Mouse (Mus musculus) heart, adult 2 months (tissue): Measurements from ENCODE around the gene Lactb. TPM values are rescaled to one million over a fixed set of nuclear protein-coding genes. Genes with fewer than 3 reads are reported as not detected.

Source experiments
- DNase-seq, 2 experiments: peaks; one replicate each; pipeline ENCODE4 v3.0.0; 2021
- H3K27ac ChIP-seq: fragments of 200-600 bp; 2 replicates; pipeline ENCODE4 v1.8.1; 2022
- H3K27me3 ChIP-seq: fragments of 200-500 bp; 2 replicates; pipeline ENCODE4 v1.6.1; 2012; ENCODE audit warnings: mild to moderate bottlenecking, low read length, inconsistent platforms, mixed read lengths; ENCODE audit not compliant: control insufficient read depth, insufficient read depth
- H3K36me3 ChIP-seq: fragments of 200-500 bp; 2 replicates; pipeline ENCODE4 v1.6.1; 2012; ENCODE audit warnings: low read length, inconsistent platforms; ENCODE audit not compliant: control insufficient read depth, insufficient read depth
- H3K4me1 ChIP-seq: fragments of 200-500 bp; 2 replicates; pipeline ENCODE4 v1.6.1; 2011; ENCODE audit warnings: low read length; ENCODE audit not compliant: control insufficient read depth, insufficient read depth
- H3K4me3 ChIP-seq: fragments of 200-600 bp; 2 replicates; pipeline ENCODE4 v1.8.1; 2022
- H3K79me2 ChIP-seq: fragments of 200-500 bp; replicated peaks from 2 replicates; pipeline ENCODE4 v1.6.1; 2012; ENCODE audit warnings: mild to moderate bottlenecking, inconsistent platforms, low read length, moderate library complexity, mixed read lengths; ENCODE audit not compliant: control insufficient read depth, insufficient read depth
- H3K9ac ChIP-seq: fragments of 200-500 bp; 2 replicates; pipeline ENCODE4 v1.6.1; 2012; ENCODE audit warnings: low read depth, mild to moderate bottlenecking, control low read depth, inconsistent platforms, low read length, mixed read lengths
- CTCF ChIP-seq: fragments of 200-600 bp; IDR thresholded peaks from 2 replicates; pipeline ENCODE4 v1.8.1; 2022; ENCODE audit warnings: antibody characterized with exemption, mild to moderate bottlenecking, moderate library complexity
- EP300 ChIP-seq: fragments of 200-500 bp; IDR thresholded peaks from 2 replicates; pipeline ENCODE4 v1.6.1; 2011; ENCODE audit warnings: low read depth, low read length, control low read depth; ENCODE audit not compliant: insufficient read depth
- POLR2A ChIP-seq: fragments of 200-500 bp; IDR thresholded peaks from 2 replicates; pipeline ENCODE4 v1.6.1; 2011; ENCODE audit warnings: mild to moderate bottlenecking, low read depth, low read length, control low read depth; ENCODE audit not compliant: insufficient read depth
- WGBS: fragments of 180-500 bp; shearing (Covaris S2); methylation state at CpG from one replicate; pipeline ENCODE4 v1.1.7; 2018; 5-methylcytosine and 5-hydroxymethylcytosine counted together
- intact Hi-C: fragments of 180-260 bp; cut with DNase I; formaldehyde crosslinking; loops from one replicate; pipeline ENCODE4 v1.15.1; 2025
- long read RNA-seq: library from polyadenylated mRNA; stranded (forward); transcript quantifications from one replicate; pipeline ENCODE4 v2.0.0, GENCODE M21; 2021
- polyA plus RNA-seq: library from polyadenylated mRNA; depleted of rRNA; stranded (reverse); fragments of >200 nt; gene quantifications from 2 replicates; pipeline ENCODE4 v1.2.3, GENCODE M21; 2012; rRNA removed
- total RNA-seq, 2 experiments: library from RNA; stranded (reverse); gene quantifications; 2 replicates each; pipeline ENCODE4 v1.2.3; 2021

Lactb gene
- 10 to 100 TPM; 20.4 to 20.6 TPM for total RNA-seq
- polyA plus RNA-seq = 6.8 and 10.8 TPM in 2 replicates
- long read RNA-seq, transcript Lactb-201 (6 exons, 2,031 nt) = major isoform, 25 of 28 reads
- long read RNA-seq, partial matches to known transcripts = 1 of 28 reads
- long read RNA-seq, other reads (novel, unspliced or antisense) = 1 of 28 reads

- intact Hi-C loops = loop anchor here (2.0 kb wide), 2 partner anchors 28 to 68 kb away; partner anchors contain the start of gene Rps27l
- H3K4me3 ChIP-seq = peak within 1 kb of the TSS; percentile 92
- H3K27ac ChIP-seq = peak within 1 kb of the TSS; percentile 84
- no peaks in the 10 kb centered on the region for H3K36me3 ChIP-seq
- no peaks in the 10 kb centered on the region for H3K4me1 ChIP-seq
- WGBS = under 1% methylated on average over 32 of the region's 32 CpGs
- DNase-seq = peak; percentile 95 to 96
- no peaks in the 10 kb centered on the region for H3K27me3 ChIP-seq
- TF ChIP-seq POLR2A (peak; percentile 28; the same call in 1 of the 2 replicates), CTCF (no peak)
- H3K9ac ChIP-seq = peak within 1 kb of the TSS; percentile 86
- no peaks in the 10 kb centered on the region for H3K79me2 ChIP-seq
Measured at GRCm38 (mm10) chr9:66975239-66975645, at the start of gene Lactb. Gene Lactb, minus strand, starts transcription at chr9:66975484.

- H3K4me1 ChIP-seq = peaks cover 3% of the 10 kb centered on the region; the same call in 1 of the 2 replicates
- H3K27ac ChIP-seq = no peak overlapping the region
- no peak overlapping the region for H3K4me3 ChIP-seq
- no peaks in the 10 kb centered on the region for H3K79me2 ChIP-seq
- intact Hi-C loops = no loop called here
- H3K36me3 ChIP-seq = peaks cover 5% of the 10 kb centered on the region; the same call in 1 of the 2 replicates
- TF ChIP-seq POLR2A (no peak), EP300 (no peak), CTCF (no peak)
- no peak for DNase-seq
- no peak overlapping the region for H3K9ac ChIP-seq
- 87% methylated on average over 9 of the region's 9 CpGs for WGBS
- H3K27me3 ChIP-seq = no peaks in the 10 kb centered on the region
Measured at GRCm38 (mm10) chr9:67023371-67023770, 48.1 kb upstream of the Lactb start.

GRCm38 (mm10) chr9:67020063-67020462 is 44.8 kb upstream of the Lactb start:
- Histone ChIP-seq H3K9ac (no peak overlapping the region), H3K27ac (peak overlapping the region; percentile 29; the same call in 1 of the 2 replicates), H3K4me1 (peaks cover 3% of the 10 kb centered on the region; the same call in 1 of the 2 replicates), H3K4me3 (no peak overlapping the region), H3K27me3 (no peaks in the 10 kb centered on the region), H3K79me2 (no peaks in the 10 kb centered on the region), H3K36me3 (no peaks in the 10 kb centered on the region)
- intact Hi-C loops = no loop called here
- DNase-seq = peak in 1 of 2 experiments; percentile 56
- 15% methylated on average over 2 of the region's 2 CpGs for WGBS
- no peak for TF ChIP-seq POLR2A
- 0 out of 2 replicates have a peak, but pooled peaks have one; percentile 30 for TF ChIP-seq EP300
- no peak for TF ChIP-seq CTCF

- H3K36me3 ChIP-seq = no peaks in the 10 kb centered on the region
- no peak overlapping the region for H3K27ac ChIP-seq
- H3K4me1 ChIP-seq = peaks cover 2% of the 10 kb centered on the region
- TF ChIP-seq CTCF = no peak
- no peak for TF ChIP-seq POLR2A
- TF ChIP-seq EP300 = no peak
- DNase-seq = no peak
- no peak overlapping the region for H3K4me3 ChIP-seq
- H3K9ac ChIP-seq = no peak overlapping the region
- intact Hi-C loops = no loop called here
- H3K79me2 ChIP-seq = no peaks in the 10 kb centered on the region
- no peaks in the 10 kb centered on the region for H3K27me3 ChIP-seq
- WGBS = 20% methylated on average over 2 of the region's 2 CpGs
Measured at GRCm38 (mm10) chr9:67013501-67013900, 38.2 kb upstream of the Lactb start.

GRCm38 (mm10) chr9:67012470-67012869 is 37.2 kb upstream of the Lactb start:
- peaks cover 2% of the 10 kb centered on the region for H3K4me1 ChIP-seq
- H3K79me2 ChIP-seq = no peaks in the 10 kb centered on the region
- H3K9ac ChIP-seq = no peak overlapping the region
- DNase-seq = peak; percentile 69 to 80
- H3K36me3 ChIP-seq = no peaks in the 10 kb centered on the region
- intact Hi-C loops = no loop called here
- H3K27me3 ChIP-seq = no peaks in the 10 kb centered on the region
- H3K4me3 ChIP-seq = no peak overlapping the region
- no peak for TF ChIP-seq POLR2A
- no peak for TF ChIP-seq EP300
- no peak for TF ChIP-seq CTCF
- no peak overlapping the region for H3K27ac ChIP-seq
- WGBS = 28% methylated on average over 3 of the region's 3 CpGs

GRCm38 (mm10) chr9:67011483-67011882 is 36.2 kb upstream of the Lactb start:
- Histone ChIP-seq H3K36me3 (no peaks in the 10 kb centered on the region), H3K27ac (no peak overlapping the region), H3K27me3 (no peaks in the 10 kb centered on the region), H3K79me2 (no peaks in the 10 kb centered on the region), H3K4me1 (peaks cover 2% of the 10 kb centered on the region), H3K9ac (no peak overlapping the region), H3K4me3 (no peak overlapping the region)
- no peak for DNase-seq
- intact Hi-C loops = no loop called here
- WGBS = 56% methylated on average over 9 of the region's 9 CpGs
- TF ChIP-seq POLR2A (no peak), EP300 (no peak), CTCF (no peak)

- H3K27me3 ChIP-seq = no peaks in the 10 kb centered on the region
- DNase-seq = no peak
- no peak overlapping the region for H3K27ac ChIP-seq
- 55% methylated on average over 11 of the region's 11 CpGs for WGBS
- H3K36me3 ChIP-seq = no peaks in the 10 kb centered on the region
- no peak overlapping the region for H3K4me3 ChIP-seq
- TF ChIP-seq POLR2A (no peak), EP300 (no peak), CTCF (no peak)
- peaks cover 2% of the 10 kb centered on the region for H3K4me1 ChIP-seq
- intact Hi-C loops = no loop called here
- no peaks in the 10 kb centered on the region for H3K79me2 ChIP-seq
- no peak overlapping the region for H3K9ac ChIP-seq
Measured at GRCm38 (mm10) chr9:67008781-67009180, 33.5 kb upstream of the Lactb start.
